28 mouse cellular contexts compared by ENCODE assay signal in the genomic region with DNA sequence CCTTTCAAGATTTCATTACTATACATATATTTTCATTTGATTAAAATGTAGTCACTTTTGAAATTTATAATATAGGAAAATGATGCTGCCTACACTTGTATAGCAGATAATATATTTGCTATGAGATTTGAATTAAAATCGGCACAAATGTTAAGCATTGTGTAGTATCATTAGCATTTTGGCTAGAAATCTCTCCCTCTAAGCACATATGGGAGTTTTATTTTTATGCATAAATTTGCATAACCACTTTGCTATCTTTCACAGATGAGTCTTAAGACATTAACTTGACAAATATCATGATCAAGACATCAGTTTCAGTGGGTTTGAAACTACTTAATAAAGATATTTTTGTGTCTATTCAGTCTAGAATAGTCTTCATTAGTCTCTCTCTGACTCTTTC.
"Had no signal": no experiment of that assay in that cellular context is flagged by ENCODE, and none has a peak within 500 bp of the region (broad histone marks: within the 10 kb centered on the region; RNA-seq: fewer than 3 reads in every experiment).

No protein-coding gene starts in this region.

- H3K9ac ChIP-seq: heart, embryonic 13.5 days; heart, embryonic 15.5 days; hindbrain, embryonic 13.5 days; hindbrain, embryonic 15.5 days; kidney, embryonic 15.5 days; limb, embryonic 12.5 days; liver, embryonic 13.5 days; liver, embryonic 15.5 days; liver, postnatal 0 days had no signal

- H3K4me1 ChIP-seq: heart, embryonic 15.5 days; hindbrain, embryonic 13.5 days; hindbrain, embryonic 15.5 days; kidney, embryonic 15.5 days; liver, embryonic 13.5 days; liver, embryonic 15.5 days had no signal

- DNase-seq: gastrocnemius, postnatal 10 days; gastrocnemius, postnatal 25 days; heart, adult 2 months; heart, postnatal 14 days; heart, postnatal 36 days; kidney, adult 11 months; kidney, adult 2 months; kidney, adult 9 months; kidney, postnatal 14 days; kidney, postnatal 36 days; layer of hippocampus, adult 9-11 months; layer of hippocampus, postnatal 36 days; left cerebral cortex, postnatal 4 days; liver; liver, embryonic 13.5 days; liver, postnatal 0 days had no signal

- H3K27me3 ChIP-seq: heart, embryonic 13.5 days; heart, embryonic 15.5 days; hindbrain, embryonic 13.5 days; hindbrain, embryonic 15.5 days; kidney, embryonic 15.5 days; limb, embryonic 12.5 days; liver, embryonic 13.5 days; liver, embryonic 15.5 days had no signal

- H3K4me2 ChIP-seq: heart, embryonic 11.5 days; heart, embryonic 13.5 days; heart, embryonic 15.5 days; hindbrain, embryonic 13.5 days; hindbrain, embryonic 15.5 days; kidney, embryonic 15.5 days; limb, embryonic 12.5 days; liver, embryonic 11.5 days; liver, embryonic 13.5 days; liver, embryonic 15.5 days had no signal

- ATAC-seq: hindbrain, postnatal 0 days; intestine, embryonic 16.5 days; liver, postnatal 0 days had no signal

- H3K36me3 ChIP-seq: heart, embryonic 13.5 days; heart, embryonic 15.5 days; hindbrain, embryonic 13.5 days; hindbrain, embryonic 15.5 days; kidney, embryonic 15.5 days; limb, embryonic 12.5 days; liver, embryonic 13.5 days; liver, embryonic 15.5 days had no signal

- H3K27ac ChIP-seq: heart, adult 2 months; heart, embryonic 13.5 days; heart, embryonic 15.5 days; hindbrain, embryonic 13.5 days; hindbrain, embryonic 15.5 days; hindbrain, postnatal 0 days; kidney, embryonic 15.5 days; kidney, postnatal 0 days; limb, embryonic 12.5 days; liver, embryonic 13.5 days; liver, embryonic 15.5 days had no signal

- H3K9me3 ChIP-seq: heart, embryonic 13.5 days; heart, embryonic 15.5 days; hindbrain, embryonic 13.5 days; hindbrain, embryonic 15.5 days; kidney, embryonic 15.5 days; limb, embryonic 12.5 days; liver, embryonic 13.5 days; liver, embryonic 15.5 days had no signal

- H3K4me3 ChIP-seq: heart, adult 2 months; heart, embryonic 13.5 days; heart, embryonic 15.5 days; hindbrain, embryonic 13.5 days; hindbrain, embryonic 15.5 days; kidney, embryonic 15.5 days; limb, embryonic 12.5 days; liver, embryonic 13.5 days; liver, embryonic 15.5 days had no signal
